Mouse (Mus musculus) embryonic facial prominence, embryonic 13.5 days (tissue): ENCODE data around the gene Crybg3. TPM values are rescaled to one million over a fixed set of nuclear protein-coding genes. Genes with fewer than 3 reads are reported as not detected.
A peak's percentile ranks its signal among the peaks of the same experiment; 100 is the strongest.

Source experiments
- ATAC-seq: fragments of 200-750 bp; cut with Nextera tagmentation; 2 replicates; pipeline ENCODE4 v1.8.0; 2017; ENCODE audit warnings: low read depth; ENCODE audit not compliant: insufficient number of reproducible peaks, insufficient read depth, low FRiP score, low TSS enrichment
- H3K27ac ChIP-seq: fragments of 300-500 bp; sonication (generic); 2 replicates; pipeline ENCODE4 v1.5.1; 2015; ENCODE audit warnings: moderate library complexity, mild to moderate bottlenecking, inconsistent platforms
- H3K27me3 ChIP-seq: fragments of 300-500 bp; sonication (generic); 2 replicates; pipeline ENCODE4 v1.6.1; 2015; ENCODE audit warnings: mild to moderate bottlenecking, inconsistent platforms
- H3K36me3 ChIP-seq: fragments of 300-500 bp; sonication (generic); 2 replicates; pipeline ENCODE4 v1.6.1; 2015; ENCODE audit warnings: mild to moderate bottlenecking, inconsistent platforms
- H3K4me1 ChIP-seq: fragments of 300-500 bp; sonication (generic); 2 replicates; pipeline ENCODE4 v1.6.1; 2015; ENCODE audit warnings: inconsistent platforms
- H3K4me2 ChIP-seq: fragments of 300-500 bp; sonication (generic); 2 replicates; pipeline ENCODE4 v1.6.1; 2015; ENCODE audit warnings: moderate library complexity, mild to moderate bottlenecking, inconsistent platforms
- H3K4me3 ChIP-seq: fragments of 300-500 bp; sonication (generic); 2 replicates; pipeline ENCODE4 v1.5.1; 2015; ENCODE audit warnings: mild to moderate bottlenecking, inconsistent platforms
- H3K9ac ChIP-seq: fragments of 300-500 bp; sonication (generic); 2 replicates; pipeline ENCODE4 v1.6.1; 2015; ENCODE audit warnings: mild to moderate bottlenecking, inconsistent platforms
- H3K9me3 ChIP-seq: fragments of 300-500 bp; sonication (generic); 2 replicates; pipeline ENCODE4 v1.6.1; 2016; ENCODE audit warnings: inconsistent platforms
- WGBS: fragments of 180-500 bp; shearing (Covaris S2); methylation state at CpG from one replicate; pipeline ENCODE4 v1.1.7; 2015; ENCODE audit warnings: mixed read lengths; 5-methylcytosine and 5-hydroxymethylcytosine counted together
- polyA plus RNA-seq: library from polyadenylated mRNA; unstranded; fragments of >200 nt; fragmentation: Nextera tagmentation; extraction: Ambion mirVana; gene quantifications from 2 replicates; pipeline ENCODE4 v1.2.1, GENCODE M21; 2015

Gene Crybg3
- polyA plus RNA-seq, 1 experiment from 2014 or later: 9.8 TPM

DNA sequence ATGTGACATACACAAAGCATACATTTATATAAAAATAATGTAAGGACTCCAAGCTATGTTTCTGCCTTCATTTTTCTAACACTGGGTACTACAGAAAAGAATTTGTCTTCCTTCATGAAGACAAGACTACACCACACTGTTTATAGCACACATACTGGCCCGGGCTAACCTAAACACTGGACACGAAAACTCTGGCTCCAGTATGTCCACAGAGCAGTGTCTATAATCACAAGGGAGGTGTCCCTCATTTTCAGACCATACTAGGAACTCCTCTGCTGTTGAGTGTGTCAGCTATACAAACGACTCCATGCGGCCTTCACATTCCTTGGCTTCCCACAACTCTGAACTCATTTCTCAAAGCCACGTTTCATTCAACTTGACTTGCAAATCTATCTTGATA lies 49.3 kb downstream of the Crybg3 start:
- no peak for ATAC-seq
- Histone ChIP-seq H3K36me3 (peaks cover 9% of the 10 kb centered on the region), H3K4me2 (no peak overlapping the region), H3K27ac (no peak overlapping the region), H3K27me3 (no peaks in the 10 kb centered on the region), H3K4me1 (peaks cover 19% of the 10 kb centered on the region), H3K4me3 (no peak overlapping the region), H3K9ac (no peak overlapping the region), H3K9me3 (no peaks in the 10 kb centered on the region)
- WGBS: 55% methylated on average over 5 of the region's 5 CpGs

DNA sequence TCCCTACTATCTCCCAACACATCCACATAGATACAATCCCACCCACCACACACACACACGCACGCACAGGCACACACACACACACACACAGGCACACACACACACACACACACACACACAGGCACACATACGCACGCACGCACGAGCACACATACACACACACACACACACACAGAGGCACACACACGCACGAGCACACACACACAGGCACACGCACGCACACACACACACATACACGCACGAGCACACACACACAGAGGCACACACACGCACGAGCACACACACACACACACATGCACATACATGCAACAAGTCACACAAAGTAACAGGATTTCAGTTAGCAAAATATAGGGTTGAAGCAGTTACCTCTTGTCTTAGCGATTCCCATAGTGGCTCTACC lies 51.1 kb downstream of the Crybg3 start:
- Histone ChIP-seq H3K36me3 (peaks cover 8% of the 10 kb centered on the region), H3K4me3 (no peak overlapping the region), H3K4me2 (no peak overlapping the region), H3K9me3 (no peaks in the 10 kb centered on the region), H3K4me1 (peaks cover 19% of the 10 kb centered on the region), H3K27me3 (no peaks in the 10 kb centered on the region), H3K27ac (no peak overlapping the region), H3K9ac (no peak overlapping the region)
- no peak for ATAC-seq
- 85% methylated on average over 15 of the region's 15 CpGs for WGBS

DNA sequence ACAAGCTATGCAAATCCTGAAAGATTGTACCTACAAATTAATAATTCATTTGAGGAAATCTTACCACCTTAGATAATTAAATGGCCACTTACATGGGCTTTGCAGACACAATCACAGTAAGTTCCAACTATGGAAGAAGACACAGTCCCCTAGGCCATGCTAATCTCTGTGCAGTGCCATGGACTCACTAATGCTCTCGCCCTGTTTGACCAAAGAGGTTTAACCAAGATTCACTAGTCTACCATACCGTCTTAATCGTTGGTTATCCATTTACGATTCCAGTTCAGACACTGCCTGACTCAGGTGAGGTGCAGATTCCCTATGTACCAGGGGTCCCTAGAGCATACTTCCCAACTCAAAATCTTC lies 52.2 kb downstream of the Crybg3 start:
- no peak; the same call in 1 of the 2 replicates for ATAC-seq
- Histone ChIP-seq H3K9me3 (no peaks in the 10 kb centered on the region), H3K9ac (no peak overlapping the region), H3K36me3 (no peaks in the 10 kb centered on the region), H3K4me1 (peaks cover 19% of the 10 kb centered on the region), H3K27ac (peak overlapping the region; percentile 57; the same call in 1 of the 2 replicates), H3K27me3 (no peaks in the 10 kb centered on the region), H3K4me3 (no peak overlapping the region), H3K4me2 (peak overlapping the region; percentile 26; the same call in 1 of the 2 replicates)
- 84% methylated on average over 4 of the region's 4 CpGs for WGBS

DNA sequence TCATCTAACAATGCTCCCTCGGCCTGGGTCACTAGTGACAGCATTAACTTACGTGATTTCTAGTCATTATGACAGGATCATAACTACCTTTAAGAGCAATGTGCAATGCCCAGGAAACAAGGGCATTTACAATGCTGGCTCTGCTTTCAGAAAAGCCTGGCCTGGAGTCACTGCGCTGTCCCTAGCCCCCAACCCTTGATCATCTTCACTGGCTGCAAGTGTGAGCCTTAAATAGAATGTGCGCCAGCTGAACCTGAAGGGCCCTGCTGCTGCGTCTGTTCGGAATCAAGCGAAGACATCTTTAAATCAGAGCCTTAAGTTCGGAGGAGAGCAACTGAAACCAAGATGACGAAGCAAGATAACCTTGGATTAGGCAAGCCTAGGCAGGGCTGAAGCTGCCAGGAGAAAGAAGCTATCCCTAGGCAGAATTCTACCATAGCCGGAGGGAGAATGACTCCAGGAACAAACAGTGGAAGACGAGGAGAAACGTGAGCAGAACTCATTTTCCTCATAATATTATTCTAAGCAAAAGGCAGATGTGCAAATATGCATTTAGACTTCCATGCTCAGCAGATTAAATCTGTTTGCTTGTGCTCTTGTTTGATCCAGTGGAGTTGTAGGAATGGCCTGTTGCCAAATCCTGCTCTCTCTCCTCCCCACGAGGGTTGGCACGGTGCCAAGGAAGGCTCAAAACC lies 52.7 kb downstream of the Crybg3 start:
- no peak for ATAC-seq
- WGBS: 39% methylated on average over 14 of the region's 14 CpGs
- no peak overlapping the region for H3K4me3 ChIP-seq
- H3K4me2 ChIP-seq: peak overlapping the region; percentile 26; the same call in 1 of the 2 replicates
- peaks cover 19% of the 10 kb centered on the region for H3K4me1 ChIP-seq
- no peaks in the 10 kb centered on the region for H3K9me3 ChIP-seq
- 0 out of 2 replicates have a peak, but pooled peaks cover under 1% of the 10 kb centered on the region for H3K36me3 ChIP-seq
- no peaks in the 10 kb centered on the region for H3K27me3 ChIP-seq
- no peak overlapping the region for H3K9ac ChIP-seq
- peak overlapping the region; percentile 41; the same call in 1 of the 2 replicates for H3K27ac ChIP-seq

DNA sequence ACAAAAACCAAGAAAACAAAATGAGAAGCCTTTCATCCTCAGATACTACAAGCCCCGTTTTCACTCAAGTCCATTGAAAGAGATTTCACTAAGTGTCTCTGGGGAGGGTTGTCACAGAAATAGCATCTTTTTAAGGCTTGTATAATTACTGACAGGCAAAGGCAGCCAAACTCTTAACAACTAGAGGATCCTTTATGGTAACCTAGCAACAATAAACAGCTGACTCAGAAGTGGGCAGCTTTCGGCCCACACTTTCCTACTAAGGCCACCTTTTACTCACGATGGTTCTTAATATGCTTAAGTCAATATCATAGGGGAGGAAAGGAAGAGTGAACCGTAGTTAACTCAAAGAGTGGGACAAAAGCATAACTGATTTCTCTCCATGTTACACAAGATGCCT lies 53.3 kb downstream of the Crybg3 start:
- Histone ChIP-seq H3K27me3 (no peaks in the 10 kb centered on the region), H3K36me3 (0 out of 2 replicates have a peak, but pooled peaks cover 3% of the 10 kb centered on the region), H3K4me2 (no peak overlapping the region), H3K4me3 (no peak overlapping the region), H3K9ac (no peak overlapping the region), H3K27ac (no peak overlapping the region), H3K4me1 (peaks cover 19% of the 10 kb centered on the region), H3K9me3 (no peaks in the 10 kb centered on the region)
- ATAC-seq: no peak
- WGBS: 58% methylated on average over 4 of the region's 4 CpGs

DNA sequence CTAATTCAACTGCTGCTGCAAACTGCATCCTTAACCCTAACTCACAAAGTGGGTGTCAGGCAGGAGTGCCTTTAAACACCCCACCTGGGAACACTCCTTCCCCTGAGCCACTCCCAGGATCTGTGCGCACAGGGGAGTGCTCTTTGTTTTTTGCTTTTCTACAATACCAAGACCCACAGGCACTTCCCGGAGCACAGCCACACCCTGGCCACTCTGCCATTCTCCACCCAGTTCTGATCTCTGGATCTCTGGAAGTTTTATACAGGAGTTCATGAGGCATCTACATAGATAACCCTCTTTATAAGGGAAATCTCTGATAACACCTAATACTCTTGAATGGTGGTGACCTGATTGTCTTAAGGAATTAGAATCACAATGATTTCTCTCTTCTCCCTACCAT lies 55.4 kb downstream of the Crybg3 start:
- peaks cover 19% of the 10 kb centered on the region for H3K4me1 ChIP-seq
- H3K27me3 ChIP-seq: no peaks in the 10 kb centered on the region
- ATAC-seq: no peak
- H3K4me3 ChIP-seq: no peak overlapping the region
- H3K36me3 ChIP-seq: 0 out of 2 replicates have a peak, but pooled peaks cover 3% of the 10 kb centered on the region
- no peak overlapping the region for H3K4me2 ChIP-seq
- H3K9me3 ChIP-seq: no peaks in the 10 kb centered on the region
- no peak overlapping the region for H3K27ac ChIP-seq
- WGBS: 86% methylated on average over 2 of the region's 2 CpGs
- no peak overlapping the region for H3K9ac ChIP-seq

DNA sequence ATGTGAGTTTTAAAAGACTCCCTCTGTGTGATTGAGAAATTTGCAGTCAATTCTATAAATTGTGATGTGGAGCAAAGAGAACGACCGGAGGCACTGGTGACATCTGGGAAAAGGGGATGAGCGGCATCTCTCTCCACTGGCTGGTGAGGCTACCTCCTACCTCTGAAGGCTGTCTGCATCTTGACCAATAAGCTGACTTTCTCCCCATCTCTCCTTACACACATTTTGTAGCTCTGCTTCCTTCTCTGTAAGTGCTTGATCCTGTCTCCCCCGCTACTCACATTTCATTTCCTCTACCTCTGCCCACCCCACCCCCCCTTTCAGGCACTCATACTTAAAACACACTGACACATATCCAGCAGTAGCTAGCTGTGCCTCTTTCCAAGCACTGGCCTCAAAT lies 59.4 kb downstream of the Crybg3 start:
- Histone ChIP-seq H3K9ac (no peak overlapping the region), H3K4me3 (no peak overlapping the region), H3K27ac (no peak overlapping the region), H3K4me1 (no peaks in the 10 kb centered on the region), H3K27me3 (no peaks in the 10 kb centered on the region), H3K36me3 (peaks cover 4% of the 10 kb centered on the region), H3K9me3 (no peaks in the 10 kb centered on the region), H3K4me2 (no peak overlapping the region)
- no peak for ATAC-seq
- WGBS: 50% methylated on average over 4 of the region's 4 CpGs

DNA sequence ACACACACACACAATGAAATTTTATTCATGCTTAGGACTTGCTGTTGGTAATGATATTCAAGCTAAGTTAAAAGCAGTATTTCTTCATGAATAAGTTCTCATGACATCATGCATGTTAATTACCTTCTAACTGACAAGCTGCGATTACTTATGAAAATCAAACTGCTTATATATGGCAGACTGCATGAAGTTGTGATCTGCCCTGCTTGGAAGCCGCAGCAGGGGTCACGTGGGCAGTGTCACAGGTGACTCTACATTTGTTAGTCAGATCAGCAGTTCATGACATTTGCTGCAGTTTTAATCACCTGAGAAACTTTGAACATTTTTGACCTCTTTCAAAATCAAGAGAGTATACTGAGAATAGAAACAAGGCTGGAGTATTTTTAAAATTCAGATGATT lies 59.8 kb downstream of the Crybg3 start:
- Histone ChIP-seq H3K9ac (no peak overlapping the region), H3K9me3 (no peaks in the 10 kb centered on the region), H3K36me3 (peaks cover 9% of the 10 kb centered on the region), H3K4me1 (no peaks in the 10 kb centered on the region), H3K27ac (no peak overlapping the region), H3K4me3 (no peak overlapping the region), H3K27me3 (no peaks in the 10 kb centered on the region), H3K4me2 (no peak overlapping the region)
- 85% methylated on average over 3 of the region's 3 CpGs for WGBS
- ATAC-seq: no peak

DNA sequence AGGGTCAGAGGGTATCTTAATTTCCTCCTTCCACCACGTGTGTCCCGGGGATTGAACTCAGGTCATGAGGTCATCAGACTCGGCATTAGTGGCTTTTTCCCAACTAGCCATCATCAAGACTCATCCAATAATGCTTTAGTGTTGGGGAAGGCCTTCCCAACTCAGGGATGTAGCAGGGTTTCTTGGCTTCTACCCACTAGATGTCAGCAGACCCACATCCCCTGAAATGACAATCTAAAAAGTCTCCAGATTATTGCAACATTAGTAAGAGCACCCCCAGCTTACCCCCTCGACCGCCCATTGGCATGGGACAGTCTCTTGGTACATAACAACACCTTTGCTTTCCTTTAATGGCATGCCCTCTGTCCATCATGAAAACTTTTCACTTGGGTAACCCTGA lies 65.1 kb downstream of the Crybg3 start:
- 70% methylated on average over 5 of the region's 5 CpGs for WGBS
- no peak overlapping the region for H3K27ac ChIP-seq

DNA sequence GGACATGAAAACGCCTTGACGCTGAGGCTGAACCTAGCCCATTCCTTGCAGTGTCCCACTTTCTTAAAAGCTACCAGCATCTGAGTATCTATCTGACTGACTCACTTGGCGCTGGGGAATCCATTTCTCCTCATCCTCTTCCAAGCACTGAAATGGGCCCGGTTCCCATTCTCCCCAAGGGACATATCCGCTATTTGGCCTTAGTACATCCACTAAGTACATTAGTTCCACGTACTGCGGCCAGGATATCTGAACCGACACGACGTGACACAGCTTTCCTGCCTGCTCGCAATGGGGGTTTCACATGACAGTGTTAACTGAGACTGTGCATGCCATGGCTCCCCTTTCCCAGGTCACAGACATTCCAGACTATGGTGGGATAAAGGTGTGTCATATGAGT lies 66.4 kb downstream of the Crybg3 start:
- peaks cover 37% of the 10 kb centered on the region for H3K36me3 ChIP-seq
- no peak overlapping the region for H3K9ac ChIP-seq
- H3K27me3 ChIP-seq: no peaks in the 10 kb centered on the region
- ATAC-seq: 0 out of 2 replicates have a peak, but pooled peaks have one; percentile 20
- H3K4me1 ChIP-seq: 0 out of 2 replicates have a peak, but pooled peaks cover 4% of the 10 kb centered on the region
- no peak overlapping the region for H3K4me2 ChIP-seq
- H3K27ac ChIP-seq: no peak overlapping the region
- H3K4me3 ChIP-seq: no peak overlapping the region
- H3K9me3 ChIP-seq: no peaks in the 10 kb centered on the region
- WGBS: 74% methylated on average over 11 of the region's 11 CpGs

More for the DNA sequence above, 65.1 kb downstream of the Crybg3 start:
- no peak overlapping the region for H3K4me3 ChIP-seq
- H3K36me3 ChIP-seq: peaks cover 26% of the 10 kb centered on the region
- H3K4me2 ChIP-seq: no peak overlapping the region
- no peaks in the 10 kb centered on the region for H3K9me3 ChIP-seq
- no peak overlapping the region for H3K9ac ChIP-seq
- H3K27me3 ChIP-seq: no peaks in the 10 kb centered on the region
- no peak for ATAC-seq
- 0 out of 2 replicates have a peak, but pooled peaks cover 4% of the 10 kb centered on the region for H3K4me1 ChIP-seq

DNA sequence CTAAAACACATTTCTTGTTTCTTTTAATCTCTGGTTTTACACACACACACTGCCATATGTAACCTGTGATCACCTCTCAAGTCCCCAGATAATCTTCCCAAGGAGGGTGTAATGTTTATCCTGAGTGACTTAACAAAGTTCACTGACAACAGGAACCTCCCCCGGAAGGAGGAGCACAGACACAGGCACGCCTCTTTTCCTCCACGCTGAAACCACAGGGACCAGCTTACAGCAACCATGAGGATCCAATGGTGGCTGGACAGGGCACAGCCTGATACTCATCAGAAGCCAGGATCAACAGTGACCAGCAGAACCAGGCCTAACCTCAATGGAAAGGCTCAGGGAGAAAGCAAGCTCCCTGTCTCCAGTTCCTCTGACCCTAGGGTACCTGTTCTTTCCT lies 68.2 kb downstream of the Crybg3 start:
- 46% methylated on average over 3 of the region's 3 CpGs for WGBS

DNA sequence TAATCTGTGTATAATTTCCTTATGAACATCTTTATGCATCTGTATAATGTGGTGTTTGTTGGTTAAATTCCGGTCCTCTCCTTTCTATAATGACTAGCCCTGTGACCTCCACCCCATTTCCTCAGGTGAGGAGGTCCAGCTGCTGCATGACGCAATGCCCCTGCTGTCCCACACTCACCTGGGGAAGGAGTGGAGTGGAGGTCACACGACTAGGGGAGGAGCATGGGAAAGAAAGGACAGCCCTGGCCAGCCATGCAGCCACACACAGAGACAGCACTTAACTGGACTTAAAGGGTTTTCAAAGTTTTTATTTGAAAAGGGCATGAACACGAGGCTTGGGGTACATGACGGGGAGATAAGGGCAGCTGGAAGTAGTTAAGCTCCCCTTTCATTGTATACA lies 69.5 kb downstream of the Crybg3 start:
- ATAC-seq: no peak
- Histone ChIP-seq H3K4me1 (0 out of 2 replicates have a peak, but pooled peaks cover 4% of the 10 kb centered on the region), H3K27me3 (no peaks in the 10 kb centered on the region), H3K4me2 (no peak overlapping the region), H3K36me3 (peaks cover 35% of the 10 kb centered on the region), H3K27ac (no peak overlapping the region), H3K4me3 (no peak overlapping the region), H3K9ac (no peak overlapping the region), H3K9me3 (no peaks in the 10 kb centered on the region)
- 65% methylated on average over 5 of the region's 5 CpGs for WGBS

More for the DNA sequence above, 68.2 kb downstream of the Crybg3 start:
- ATAC-seq: no peak
- no peak overlapping the region for H3K9ac ChIP-seq
- H3K4me3 ChIP-seq: no peak overlapping the region
- H3K27ac ChIP-seq: no peak overlapping the region
- H3K36me3 ChIP-seq: peaks cover 38% of the 10 kb centered on the region
- no peak overlapping the region for H3K4me2 ChIP-seq
- no peaks in the 10 kb centered on the region for H3K27me3 ChIP-seq
- H3K9me3 ChIP-seq: no peaks in the 10 kb centered on the region
- 0 out of 2 replicates have a peak, but pooled peaks cover 4% of the 10 kb centered on the region for H3K4me1 ChIP-seq
